Mouse (Mus musculus) lung, embryonic 14.5 days (tissue): ENCODE measurements around the gene Tpra1. TPM values are rescaled to one million over a fixed set of nuclear protein-coding genes. Genes with fewer than 3 reads are reported as not detected.

ENCODE experiments used
- ATAC-seq: fragments of 200-750 bp; cut with Nextera tagmentation; 2 replicates; pipeline ENCODE4 v1.8.0; 2017; ENCODE audit warnings: mild to moderate bottlenecking, moderate TSS enrichment, moderate library complexity; ENCODE audit not compliant: insufficient read depth
- DNase-seq: peaks from one replicate; pipeline ENCODE4 v3.0.0-alpha.2; 2015
- H3K27ac ChIP-seq: fragments of 300-500 bp; sonication (generic); 2 replicates; pipeline ENCODE4 v1.5.1; 2014; ENCODE audit warnings: low read depth, mild to moderate bottlenecking, moderate library complexity
- H3K27me3 ChIP-seq: fragments of 300-500 bp; sonication (generic); 2 replicates; pipeline ENCODE4 v1.6.1; 2014; ENCODE audit warnings: low read length, control low read depth; ENCODE audit not compliant: insufficient read depth
- H3K36me3 ChIP-seq: fragments of 300-500 bp; sonication (generic); 2 replicates; pipeline ENCODE4 v1.6.1; 2014; ENCODE audit warnings: control low read depth; ENCODE audit not compliant: insufficient read depth
- H3K4me1 ChIP-seq: fragments of 300-500 bp; sonication (generic); 2 replicates; pipeline ENCODE4 v1.6.1; 2014; ENCODE audit warnings: antibody characterized with exemption, control low read depth; ENCODE audit not compliant: insufficient read depth
- H3K4me2 ChIP-seq: fragments of 300-500 bp; sonication (generic); 2 replicates; pipeline ENCODE4 v1.6.1; 2014; ENCODE audit warnings: mild to moderate bottlenecking
- H3K4me3 ChIP-seq: fragments of 300-500 bp; sonication (generic); 2 replicates; pipeline ENCODE4 v1.5.1; 2014; ENCODE audit warnings: low read depth, low read length
- H3K9ac ChIP-seq: fragments of 300-500 bp; sonication (generic); 2 replicates; pipeline ENCODE4 v1.6.1; 2014
- H3K9me3 ChIP-seq: fragments of 300-500 bp; sonication (generic); 2 replicates; pipeline ENCODE4 v1.6.1; 2016; ENCODE audit warnings: low read depth, low read length, control low read depth
- CTCF ChIP-seq: IDR thresholded peaks from 2 replicates; pipeline ENCODE4 v1.5.1; 2016; ENCODE audit warnings: antibody characterized with exemption, low read depth
- WGBS: fragments of 180-500 bp; shearing (Covaris S2); extraction: QIAGEN DNeasy Blood & Tissue Kit; methylation state at CpG from one replicate; pipeline ENCODE4 v1.1.7; 2014; 5-methylcytosine and 5-hydroxymethylcytosine counted together
- polyA plus RNA-seq: library from polyadenylated mRNA; unstranded; fragments of >200 nt; fragmentation: Nextera tagmentation; extraction: Ambion mirVana; gene quantifications from 2 replicates; pipeline ENCODE4 v1.2.1, GENCODE M21; 2014

Tpra1 gene
- polyA plus RNA-seq, 1 experiment from 2014 or later: 53.6 TPM

GRCm38 (mm10) chr6:88865704-88866103 is 36.3 kb upstream of the Tpra1 start:
- TF ChIP-seq CTCF: no peak
- Histone ChIP-seq H3K27ac (no peak overlapping the region), H3K4me3 (no peak overlapping the region), H3K9me3 (no peaks in the 10 kb centered on the region), H3K27me3 (no peaks in the 10 kb centered on the region), H3K4me2 (no peak overlapping the region), H3K36me3 (peaks cover 16% of the 10 kb centered on the region), H3K9ac (no peak overlapping the region), H3K4me1 (no peaks in the 10 kb centered on the region)
- WGBS: 85% methylated on average over 7 of the region's 7 CpGs
- DNase-seq (no peak), ATAC-seq (no peak)

- H3K27me3 ChIP-seq: peaks cover 9% of the 10 kb centered on the region; the same call in 1 of the 2 replicates
- H3K36me3 ChIP-seq: peaks cover 4% of the 10 kb centered on the region; the same call in 1 of the 2 replicates
- DNase-seq: no peak
- no peak for ATAC-seq
- H3K27ac ChIP-seq: no peak overlapping the region
- H3K4me3 ChIP-seq: no peak overlapping the region
- 90% methylated on average over 7 of the region's 7 CpGs for WGBS
- H3K9ac ChIP-seq: no peak overlapping the region
- no peak for TF ChIP-seq CTCF
- H3K4me2 ChIP-seq: no peak overlapping the region
- H3K9me3 ChIP-seq: no peaks in the 10 kb centered on the region
- H3K4me1 ChIP-seq: no peaks in the 10 kb centered on the region; the same call in 1 of the 2 replicates
Observed at GRCm38 (mm10) chr6:88869459-88869858, 32.6 kb upstream of the Tpra1 start.

- no peaks in the 10 kb centered on the region; the same call in 1 of the 2 replicates for H3K4me1 ChIP-seq
- H3K4me3 ChIP-seq: no peak overlapping the region
- 57% methylated on average over 4 of the region's 4 CpGs for WGBS
Observed at GRCm38 (mm10) chr6:88870594-88870993, 31.5 kb upstream of the Tpra1 start.

GRCm38 (mm10) chr6:88871546-88871945 is 30.5 kb upstream of the Tpra1 start:
- 22% methylated on average over 8 of the region's 8 CpGs for WGBS
- H3K27me3 ChIP-seq: peaks cover 10% of the 10 kb centered on the region; the same call in 1 of the 2 replicates

More at GRCm38 (mm10) chr6:88870594-88870993, 31.5 kb upstream of the Tpra1 start:
- H3K27me3 ChIP-seq: peaks cover 10% of the 10 kb centered on the region; the same call in 1 of the 2 replicates
- H3K36me3 ChIP-seq: no peaks in the 10 kb centered on the region
- ATAC-seq (no peak), DNase-seq (peak; percentile 46)
- no peak overlapping the region for H3K9ac ChIP-seq
- no peak for TF ChIP-seq CTCF
- H3K9me3 ChIP-seq: no peaks in the 10 kb centered on the region
- no peak overlapping the region for H3K4me2 ChIP-seq
- no peak overlapping the region for H3K27ac ChIP-seq

GRCm38 (mm10) chr6:88872811-88873210 is 29.2 kb upstream of the Tpra1 start:
- Histone ChIP-seq H3K4me2 (peak overlapping the region; percentile 99; the same call in 1 of the 2 replicates), H3K4me3 (no peak overlapping the region), H3K27me3 (peaks cover 10% of the 10 kb centered on the region; the same call in 1 of the 2 replicates), H3K36me3 (no peaks in the 10 kb centered on the region), H3K4me1 (no peaks in the 10 kb centered on the region; the same call in 1 of the 2 replicates), H3K9ac (no peak overlapping the region), H3K9me3 (no peaks in the 10 kb centered on the region), H3K27ac (no peak overlapping the region)
- TF ChIP-seq CTCF: no peak
- ATAC-seq: no peak
- WGBS: 36% methylated on average over 7 of the region's 7 CpGs
- no peak for DNase-seq

More at GRCm38 (mm10) chr6:88871546-88871945, 30.5 kb upstream of the Tpra1 start:
- no peaks in the 10 kb centered on the region for H3K9me3 ChIP-seq
- H3K4me1 ChIP-seq: no peaks in the 10 kb centered on the region; the same call in 1 of the 2 replicates
- H3K4me3 ChIP-seq: no peak overlapping the region
- no peak overlapping the region for H3K9ac ChIP-seq
- H3K27ac ChIP-seq: no peak overlapping the region
- DNase-seq: peak; percentile 75
- no peak for ATAC-seq
- no peak for TF ChIP-seq CTCF
- H3K36me3 ChIP-seq: no peaks in the 10 kb centered on the region
- H3K4me2 ChIP-seq: no peak overlapping the region

GRCm38 (mm10) chr6:88873965-88874867 is 27.8 kb upstream of the Tpra1 start:
- ATAC-seq (peak; percentile 20), DNase-seq (peak; percentile 34)
- no peak overlapping the region for H3K27ac ChIP-seq
- no peaks in the 10 kb centered on the region; the same call in 1 of the 2 replicates for H3K4me1 ChIP-seq
- no peaks in the 10 kb centered on the region for H3K9me3 ChIP-seq
- H3K36me3 ChIP-seq: no peaks in the 10 kb centered on the region
- TF ChIP-seq CTCF: no peak
- H3K9ac ChIP-seq: peak overlapping the region; percentile 73
- H3K27me3 ChIP-seq: peaks cover 10% of the 10 kb centered on the region; the same call in 1 of the 2 replicates
- peak overlapping the region; percentile 76 for H3K4me3 ChIP-seq
- WGBS: 2% methylated on average over 63 of the region's 74 CpGs
- H3K4me2 ChIP-seq: peak overlapping the region; percentile 99
